Mouse (Mus musculus): ENCODE results near the gene Pnpla7.

Pnpla7 gene

GRCm38 (mm10) chr2:25075506-25075905 lies 99.7 kb downstream of the Pnpla7 start:
- DNase-seq, result no peak

- no peak for DNase-seq
These were observed 103.1 kb downstream of the Pnpla7 start for GRCm38 (mm10) chr2:25078967-25079366.

- DNase-seq, result no peak
These were observed 104.2 kb downstream of the Pnpla7 start, which contains the start of gene Entpd8 for GRCm38 (mm10) chr2:25080076-25080475. TSS of gene Entpd8 (plus strand) at chr2:25080304.

GRCm38 (mm10) chr2:25083697-25084096 lies 107.9 kb downstream of the Pnpla7 start:
- no peak for DNase-seq

GRCm38 (mm10) chr2:25085571-25085970 lies 109.7 kb downstream of the Pnpla7 start:
- DNase-seq, result no peak

- DNase-seq, result no peak
These were observed 112.0 kb downstream of the Pnpla7 start for GRCm38 (mm10) chr2:25087842-25088241.

- DNase-seq, result no peak
These were observed 112.8 kb downstream of the Pnpla7 start for GRCm38 (mm10) chr2:25088636-25089035.

- no peak for DNase-seq
These were observed 118.9 kb downstream of the Pnpla7 start for GRCm38 (mm10) chr2:25094785-25095108.

GRCm38 (mm10) chr2:25095109-25095850 lies 119.4 kb downstream of the Pnpla7 start, which contains the start of gene Noxa1:
TSS of gene Noxa1 (minus strand) at chr2:25095149.
- DNase-seq, result no peak

- no peak for DNase-seq
These were observed 122.3 kb downstream of the Pnpla7 start for GRCm38 (mm10) chr2:25098005-25098615.

- DNase-seq, result no peak
These were observed 123.1 kb downstream of the Pnpla7 start for GRCm38 (mm10) chr2:25098956-25099355.

- DNase-seq, result no peak
These were observed 123.9 kb downstream of the Pnpla7 start for GRCm38 (mm10) chr2:25099703-25100102.

All from cerebellum, adult 9-10 months (tissue).